Mouse (Mus musculus): ENCODE measurements at regions not wholly inside any gene's neighbourhood (a gene's known extent, or its start where the extent isn't known, plus 50 kb on each side); places are given as distances from the start of the nearest gene placed in this dataset.

DNA sequence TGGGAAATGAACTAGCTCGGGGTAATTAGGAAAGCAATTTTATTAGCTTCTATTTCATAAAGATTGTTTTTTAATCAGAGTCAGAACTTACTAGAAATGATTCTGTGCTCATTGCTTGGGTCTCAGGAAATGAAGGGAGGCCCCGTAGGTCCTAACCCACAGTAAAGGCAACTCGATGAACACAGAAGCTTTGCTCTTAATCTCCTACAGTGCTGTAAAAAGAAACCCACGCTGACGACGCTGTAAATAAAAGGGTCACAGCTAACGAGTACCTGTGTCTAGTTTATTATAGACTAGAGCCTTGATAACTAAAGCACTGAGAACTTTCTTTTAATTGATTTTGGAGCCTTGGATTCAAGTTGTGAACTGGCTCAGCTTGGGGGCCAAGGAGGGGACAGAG lies 618.7 kb downstream of the Bcl11a start:
- TF ChIP-seq CTCF (IDR thresholded peaks at IDR 0.05; ENCODE audit: borderline replicate concordance, extremely low read depth, insufficient read depth, insufficient read length) (no peak), POLR2A (IDR thresholded peaks at IDR 0.05; ENCODE audit: borderline replicate concordance, extremely low read depth, insufficient read depth, insufficient read length, poor library complexity, severe bottlenecking) (no peak)
- no peak for DNase-seq (ENCODE audit: low read depth)

DNA sequence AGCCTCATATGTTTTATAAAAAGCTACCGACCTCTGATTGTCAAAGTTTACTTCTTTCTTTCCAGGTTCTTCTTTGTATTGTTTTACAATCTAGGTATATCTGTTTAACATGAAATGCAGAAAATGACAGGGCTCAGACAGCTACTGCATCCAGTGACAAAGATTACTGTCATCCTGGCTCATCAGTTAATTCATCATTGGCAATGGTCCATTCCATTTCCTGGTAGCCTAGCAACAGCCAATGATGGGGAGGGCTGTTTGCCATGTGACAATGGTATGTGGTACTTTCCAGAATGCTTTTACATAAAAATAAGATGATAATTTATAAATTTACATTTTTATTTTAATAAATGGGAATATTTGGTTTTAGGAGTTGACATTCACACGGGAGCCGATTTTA lies 630.9 kb downstream of the Bcl11a start:
- no peak for TF ChIP-seq POLR2A (IDR thresholded peaks at IDR 0.05; ENCODE audit: borderline replicate concordance, extremely low read depth, insufficient read depth, insufficient read length, poor library complexity, severe bottlenecking)
- DNase-seq (ENCODE audit: low read depth): peak; percentile 71

DNA sequence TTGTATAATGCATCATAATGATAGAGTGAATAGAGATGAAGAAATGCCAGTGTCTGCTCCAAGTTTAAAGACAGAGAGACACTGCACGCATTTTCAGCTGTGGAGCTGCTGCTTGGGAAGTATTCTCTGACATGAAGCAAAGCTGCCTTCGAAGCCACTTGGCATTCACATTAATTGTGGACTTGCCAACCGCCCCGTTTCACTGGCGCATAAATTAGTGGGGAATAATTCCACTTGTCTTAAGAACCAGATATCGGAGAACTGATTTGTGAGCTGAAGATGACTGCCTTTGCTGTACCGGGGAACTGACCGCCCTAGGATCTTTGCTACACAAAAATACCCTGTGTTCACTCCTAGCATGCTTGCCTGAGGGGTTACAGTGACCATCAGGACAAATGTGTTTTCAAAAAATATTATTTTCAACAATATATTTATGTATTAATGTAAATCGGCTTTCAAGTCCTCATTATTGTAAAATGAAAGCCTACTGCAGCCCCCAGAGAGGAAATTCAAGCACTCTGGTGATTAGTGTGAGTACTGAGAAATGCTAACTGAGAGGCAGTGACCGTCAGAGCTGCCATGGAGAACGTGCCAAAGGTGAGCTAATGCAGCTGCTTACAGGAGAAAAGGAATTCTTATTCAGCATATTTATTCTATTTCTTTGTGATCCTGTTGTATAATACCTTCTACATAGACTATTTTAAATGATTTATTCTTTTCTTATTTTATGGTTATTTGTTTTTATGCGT lies 638.9 kb downstream of the Bcl11a start:
- peak; percentile 91 for DNase-seq (ENCODE audit: low read depth)
- no peak for TF ChIP-seq CTCF (IDR thresholded peaks at IDR 0.05; ENCODE audit: borderline replicate concordance, extremely low read depth, insufficient read depth, insufficient read length)
- TF ChIP-seq POLR2A (IDR thresholded peaks at IDR 0.05; ENCODE audit: borderline replicate concordance, extremely low read depth, insufficient read depth, insufficient read length, poor library complexity, severe bottlenecking): no peak

DNA sequence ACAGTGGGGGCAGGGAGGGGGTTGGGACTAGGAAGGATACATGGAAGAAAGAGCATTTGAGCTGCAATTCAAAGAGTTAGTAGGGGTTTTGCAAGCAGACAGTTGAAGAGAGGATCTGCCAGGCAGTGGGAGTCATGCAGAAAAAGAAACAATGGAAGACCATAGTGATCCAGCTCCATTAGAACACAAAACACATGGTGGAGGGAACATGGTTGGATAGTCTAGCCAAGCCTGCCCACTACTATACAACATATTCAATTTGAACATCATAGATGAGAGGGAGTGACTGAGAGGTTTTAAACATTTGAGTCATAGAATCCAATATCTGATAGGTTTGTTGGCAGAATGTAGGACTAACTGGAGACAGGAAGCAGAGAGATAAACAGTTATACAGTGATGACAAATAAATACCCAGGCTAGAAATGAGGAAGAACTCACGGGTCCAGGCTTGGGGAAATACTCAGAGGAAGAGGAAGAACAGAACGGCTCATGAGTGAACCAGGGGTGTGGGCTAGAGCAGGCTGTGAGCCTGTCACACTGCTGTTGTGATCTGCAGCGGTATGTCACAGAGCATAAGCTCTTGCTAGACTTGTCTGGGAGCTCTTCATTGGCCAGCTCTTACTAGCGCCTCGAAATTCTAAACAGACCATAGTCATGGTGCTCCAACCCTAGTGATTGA lies 646.5 kb downstream of the Bcl11a start:
- no peak for DNase-seq (ENCODE audit: low read depth)
- no peak for TF ChIP-seq POLR2A (IDR thresholded peaks at IDR 0.05; ENCODE audit: borderline replicate concordance, extremely low read depth, insufficient read depth, insufficient read length, poor library complexity, severe bottlenecking)
- no peak for TF ChIP-seq CTCF (IDR thresholded peaks at IDR 0.05; ENCODE audit: borderline replicate concordance, extremely low read depth, insufficient read depth, insufficient read length)

DNA sequence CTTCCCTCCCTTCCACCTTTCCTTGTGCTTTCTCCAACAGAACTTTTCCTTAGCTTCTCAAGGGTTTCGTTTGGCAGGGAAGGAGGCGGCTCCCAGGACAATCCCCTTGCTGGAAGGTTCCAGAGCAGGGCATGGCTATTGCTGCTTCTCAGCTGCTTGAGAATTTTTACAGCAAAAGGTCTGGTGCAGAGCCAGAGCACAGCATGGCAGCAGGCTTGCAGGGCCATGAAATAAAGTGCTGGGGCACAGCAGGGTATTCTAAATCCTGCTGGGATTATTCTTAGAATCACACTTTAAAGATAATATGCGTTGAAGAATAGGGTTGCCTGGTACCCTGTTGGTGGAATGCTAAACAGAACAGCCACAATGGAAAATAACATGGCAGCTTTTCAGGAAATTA lies 648.5 kb downstream of the Bcl11a start:
- DNase-seq (ENCODE audit: low read depth): peak; percentile 51
- TF ChIP-seq POLR2A (IDR thresholded peaks at IDR 0.05; ENCODE audit: borderline replicate concordance, extremely low read depth, insufficient read depth, insufficient read length, poor library complexity, severe bottlenecking) (no peak), CTCF (IDR thresholded peaks at IDR 0.05; ENCODE audit: borderline replicate concordance, extremely low read depth, insufficient read depth, insufficient read length) (no peak)

DNA sequence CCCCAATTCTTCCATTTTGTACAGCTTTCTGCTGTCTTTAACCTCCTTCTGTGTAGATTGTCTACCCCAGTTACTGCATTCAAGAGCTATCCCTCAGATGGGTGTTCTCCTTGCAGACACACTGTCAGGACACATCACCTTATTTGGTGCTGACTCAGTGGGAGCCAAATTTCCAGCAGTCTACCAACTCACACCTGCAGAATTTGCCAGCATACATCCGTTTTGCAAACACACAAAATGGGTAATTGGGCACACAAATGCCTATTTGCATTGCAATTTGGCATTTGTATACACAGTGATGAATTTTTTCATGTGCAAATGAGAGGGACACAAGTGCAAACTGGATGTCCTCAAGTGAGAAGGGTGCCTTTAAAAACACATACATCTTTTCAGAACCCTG lies 649.5 kb downstream of the Bcl11a start:
- peak; percentile 74 for DNase-seq (ENCODE audit: low read depth)
- TF ChIP-seq POLR2A (IDR thresholded peaks at IDR 0.05; ENCODE audit: borderline replicate concordance, extremely low read depth, insufficient read depth, insufficient read length, poor library complexity, severe bottlenecking) (no peak), CTCF (IDR thresholded peaks at IDR 0.05; ENCODE audit: borderline replicate concordance, extremely low read depth, insufficient read depth, insufficient read length) (no peak)

DNA sequence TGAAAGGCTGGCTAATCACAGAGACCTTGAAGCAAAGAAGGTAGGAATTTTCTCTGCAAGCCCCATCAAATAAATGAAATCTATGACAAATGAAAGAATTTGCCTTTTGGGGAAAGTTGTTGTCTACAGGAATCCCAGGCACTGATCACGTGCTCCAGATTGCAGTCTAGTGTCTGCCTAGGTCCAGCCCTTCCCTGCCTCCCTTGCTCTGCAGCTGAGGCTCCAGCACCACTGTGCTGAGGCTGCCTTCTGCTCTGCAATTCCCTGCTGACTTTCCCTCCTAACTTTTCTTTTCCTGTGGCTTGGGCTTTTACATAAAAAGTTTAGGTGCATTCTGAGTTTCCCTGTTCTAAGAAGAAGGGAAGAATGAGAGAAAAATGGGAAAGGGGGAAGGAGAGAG lies 653.6 kb downstream of the Bcl11a start:
- TF ChIP-seq CTCF (IDR thresholded peaks at IDR 0.05; ENCODE audit: borderline replicate concordance, extremely low read depth, insufficient read depth, insufficient read length) (no peak), POLR2A (IDR thresholded peaks at IDR 0.05; ENCODE audit: borderline replicate concordance, extremely low read depth, insufficient read depth, insufficient read length, poor library complexity, severe bottlenecking) (no peak)
- no peak for DNase-seq (ENCODE audit: low read depth)

DNA sequence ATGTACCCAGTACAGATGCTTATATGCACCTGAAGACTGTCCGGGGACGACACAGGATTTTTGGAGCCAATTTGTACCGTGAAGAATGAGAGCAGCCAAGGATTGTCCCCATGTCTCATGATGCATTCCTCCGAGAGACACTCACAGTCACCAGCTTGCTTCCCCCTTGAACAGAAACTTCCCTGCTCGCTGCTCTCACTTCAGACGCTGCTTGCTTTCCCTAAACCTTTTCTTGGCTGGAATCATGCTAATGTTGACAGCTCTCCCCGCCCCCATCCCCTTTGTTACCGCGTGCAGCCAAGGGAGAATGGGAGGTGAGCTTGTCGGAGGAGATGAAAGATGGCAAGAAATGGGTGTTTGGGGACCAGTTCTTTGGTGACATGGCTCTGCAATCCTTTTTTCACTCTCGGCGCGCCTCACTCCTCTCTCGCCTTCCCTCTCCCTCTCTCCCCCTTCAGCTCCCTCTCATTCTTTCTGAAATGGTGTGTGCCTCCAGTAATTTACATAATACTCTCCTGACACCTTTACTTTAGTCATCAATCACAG lies 661.9 kb downstream of the Bcl11a start:
- TF ChIP-seq CTCF (IDR thresholded peaks at IDR 0.05; ENCODE audit: borderline replicate concordance, extremely low read depth, insufficient read depth, insufficient read length): no peak
- TF ChIP-seq POLR2A (IDR thresholded peaks at IDR 0.05; ENCODE audit: borderline replicate concordance, extremely low read depth, insufficient read depth, insufficient read length, poor library complexity, severe bottlenecking): no peak
- DNase-seq (ENCODE audit: low read depth): peak; percentile 92

DNA sequence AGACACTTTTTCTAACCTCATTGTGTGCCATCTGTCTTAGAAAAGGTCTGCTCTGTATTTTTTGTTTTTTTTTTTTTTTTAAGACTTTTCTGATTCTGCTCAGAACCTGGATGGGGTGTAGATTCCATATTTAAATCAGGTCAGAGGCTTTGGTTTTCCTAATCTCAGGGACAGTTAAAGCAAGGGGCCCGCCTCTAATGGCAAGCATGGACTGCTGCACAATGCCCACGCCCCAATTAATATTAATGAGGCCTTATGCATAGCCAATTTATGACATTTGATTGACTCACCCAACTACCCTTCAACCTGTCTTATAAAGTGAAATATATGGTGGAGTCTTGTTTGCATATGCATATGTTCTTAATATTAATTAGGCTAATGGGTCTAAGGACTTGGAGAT lies 662.6 kb downstream of the Bcl11a start:
- no peak for TF ChIP-seq CTCF (IDR thresholded peaks at IDR 0.05; ENCODE audit: borderline replicate concordance, extremely low read depth, insufficient read depth, insufficient read length)
- no peak for TF ChIP-seq POLR2A (IDR thresholded peaks at IDR 0.05; ENCODE audit: borderline replicate concordance, extremely low read depth, insufficient read depth, insufficient read length, poor library complexity, severe bottlenecking)
- peak; percentile 69 for DNase-seq (ENCODE audit: low read depth)

DNA sequence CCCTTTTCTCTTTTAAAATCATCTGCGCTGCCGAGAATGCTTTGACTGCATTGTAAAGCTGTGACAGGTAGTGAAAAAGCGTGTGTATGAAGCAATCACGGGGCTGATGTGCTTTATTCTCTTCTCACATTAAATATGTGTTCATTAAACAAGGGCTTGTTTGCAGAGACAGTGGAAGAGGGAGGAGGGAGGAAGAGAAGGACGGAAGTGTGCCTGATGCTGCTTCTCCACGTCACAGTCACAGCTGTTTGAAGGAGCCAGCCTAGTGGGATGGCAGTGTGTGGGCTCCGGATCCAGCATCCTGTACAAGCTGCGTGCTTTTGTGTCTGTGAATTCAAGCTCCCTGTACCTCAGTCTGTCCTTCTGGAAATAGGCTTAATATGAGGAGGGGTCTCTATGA lies 664.7 kb downstream of the Bcl11a start:
- no peak for TF ChIP-seq CTCF (IDR thresholded peaks at IDR 0.05; ENCODE audit: borderline replicate concordance, extremely low read depth, insufficient read depth, insufficient read length)
- no peak for TF ChIP-seq POLR2A (IDR thresholded peaks at IDR 0.05; ENCODE audit: borderline replicate concordance, extremely low read depth, insufficient read depth, insufficient read length, poor library complexity, severe bottlenecking)
- peak; percentile 76 for DNase-seq (ENCODE audit: low read depth)

DNA sequence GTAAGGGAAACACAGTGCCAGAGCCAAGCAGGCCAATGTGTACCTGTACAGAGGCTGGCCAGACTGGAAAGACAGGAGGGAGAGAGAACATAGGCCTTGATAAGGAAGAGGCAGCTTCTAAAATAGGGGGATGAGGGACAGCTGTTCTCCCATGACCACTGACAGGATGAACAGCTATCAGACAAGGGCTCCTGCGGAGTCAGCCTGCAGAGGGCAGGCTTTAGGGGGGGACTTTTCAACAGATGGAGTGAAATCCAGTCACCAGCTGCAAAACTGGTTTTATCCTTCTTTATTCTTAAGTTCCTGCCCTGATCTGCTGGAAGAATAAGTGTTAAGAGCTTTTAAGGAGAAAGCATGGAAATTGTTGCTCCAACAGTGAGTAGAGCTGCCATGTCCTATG lies 665.6 kb downstream of the Bcl11a start:
- TF ChIP-seq CTCF (IDR thresholded peaks at IDR 0.05; ENCODE audit: borderline replicate concordance, extremely low read depth, insufficient read depth, insufficient read length): no peak
- TF ChIP-seq POLR2A (IDR thresholded peaks at IDR 0.05; ENCODE audit: borderline replicate concordance, extremely low read depth, insufficient read depth, insufficient read length, poor library complexity, severe bottlenecking): no peak

DNA sequence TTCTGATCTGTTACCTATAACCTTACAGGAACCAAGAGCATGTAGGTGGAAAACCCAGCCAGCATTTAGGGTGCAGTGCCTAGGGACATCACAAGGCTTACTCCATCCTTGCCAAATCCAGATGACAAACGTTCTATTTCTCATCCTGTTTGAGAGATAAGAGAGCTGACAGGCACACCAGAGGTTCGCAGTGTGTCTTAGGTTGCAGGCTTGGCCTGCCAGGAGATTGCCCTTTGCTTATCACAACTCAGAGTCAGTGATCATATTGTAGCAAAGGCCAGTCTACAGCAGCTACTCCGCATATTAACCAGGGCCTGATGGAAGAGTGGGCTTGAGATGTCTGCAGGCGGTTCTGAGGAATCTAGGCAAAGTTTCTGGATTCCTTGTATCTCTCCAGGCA lies 668.0 kb downstream of the Bcl11a start:
- DNase-seq (ENCODE audit: low read depth): no peak
- TF ChIP-seq CTCF (IDR thresholded peaks at IDR 0.05; ENCODE audit: borderline replicate concordance, extremely low read depth, insufficient read depth, insufficient read length) (no peak), POLR2A (IDR thresholded peaks at IDR 0.05; ENCODE audit: borderline replicate concordance, extremely low read depth, insufficient read depth, insufficient read length, poor library complexity, severe bottlenecking) (no peak)

More for the DNA sequence above, 665.6 kb downstream of the Bcl11a start:
- DNase-seq (ENCODE audit: low read depth): no peak

Measured in brain, embryonic 14.5 days (tissue).